In genomic region chr12:108305172-108305571, GRCm38 (mm10) we compare ENCODE assay signal across 12 mouse cellular contexts.
"Had no signal": no experiment of that assay in that cellular context is flagged by ENCODE, and none has a peak within 500 bp of the region (broad histone marks: within the 10 kb centered on the region; RNA-seq: fewer than 3 reads in every experiment).

No protein-coding gene starts in this region.

- H3K9ac ChIP-seq: liver, embryonic 14.5 days had no signal

- H3K27ac ChIP-seq: kidney, embryonic 15.5 days; liver, embryonic 14.5 days; midbrain, embryonic 15.5 days; stomach, postnatal 0 days had no signal

- ATAC-seq: lung, postnatal 0 days had no signal

- DNase-seq: kidney, adult 2 months; kidney, postnatal 14 days; left cerebral cortex, postnatal 4 days; lung, adult 2 months; lung, postnatal 36 days; thymus, postnatal 4 days had no signal

- H3K36me3 ChIP-seq: kidney, embryonic 15.5 days; midbrain, embryonic 10.5 days; midbrain, embryonic 15.5 days had no signal

- H3K9me3 ChIP-seq: kidney, embryonic 15.5 days; midbrain, embryonic 10.5 days; midbrain, embryonic 15.5 days had no signal
